Mouse (Mus musculus) intestine, embryonic 14.5 days (tissue): ENCODE measurements at regions not wholly inside any gene's neighbourhood (a gene's known extent, or its start where the extent isn't known, plus 50 kb on each side); places are given as distances from the start of the nearest gene placed in this dataset.

Experiments used
- ATAC-seq: fragments of 200-750 bp; cut with Nextera tagmentation; replicated peaks from 2 replicates; pipeline ENCODE4 v1.8.0; 2017; ENCODE audit warnings: low read depth, moderate number of reproducible peaks, moderate TSS enrichment, moderate library complexity; ENCODE audit not compliant: low FRiP score, low TSS enrichment
- DNase-seq: peaks from one replicate; pipeline ENCODE4 v3.0.0-alpha.2; 2018; ENCODE audit warnings: low spot score
- H3K27ac ChIP-seq: fragments of 300-500 bp; sonication (generic); 2 replicates; pipeline ENCODE4 v1.5.1; 2014; ENCODE audit warnings: low read depth, mild to moderate bottlenecking, control low read depth
- H3K27me3 ChIP-seq: fragments of 300-500 bp; sonication (generic); replicated peaks from 2 replicates; pipeline ENCODE4 v1.6.1; 2014; ENCODE audit warnings: low read length, control low read depth; ENCODE audit not compliant: control insufficient read depth, insufficient read depth
- H3K36me3 ChIP-seq: fragments of 300-500 bp; sonication (generic); 2 replicates; pipeline ENCODE4 v1.6.1; 2014; ENCODE audit warnings: low read length, control low read depth; ENCODE audit not compliant: control insufficient read depth, insufficient read depth
- H3K4me1 ChIP-seq: fragments of 300-500 bp; sonication (generic); replicated peaks from 2 replicates; pipeline ENCODE4 v1.6.1; 2014; ENCODE audit warnings: low read length, control low read depth, mixed read lengths; ENCODE audit not compliant: control insufficient read depth, insufficient read depth
- H3K4me2 ChIP-seq: fragments of 300-500 bp; sonication (generic); 2 replicates; pipeline ENCODE4 v1.6.1; 2014; ENCODE audit warnings: low read length
- H3K4me3 ChIP-seq: fragments of 300-500 bp; sonication (generic); 2 replicates; pipeline ENCODE4 v1.5.1; 2014; ENCODE audit warnings: low read depth, low read length, control low read depth, mixed read lengths
- H3K9ac ChIP-seq: fragments of 300-500 bp; sonication (generic); 2 replicates; pipeline ENCODE4 v1.6.1; 2014; ENCODE audit warnings: mild to moderate bottlenecking, low read length
- H3K9me3 ChIP-seq: fragments of 300-500 bp; sonication (generic); 2 replicates; pipeline ENCODE4 v1.6.1; 2016; ENCODE audit warnings: low read length, control low read depth; ENCODE audit not compliant: control insufficient read depth
- WGBS: fragments of 180-500 bp; shearing (Covaris S2); extraction: QIAGEN DNeasy Blood & Tissue Kit; methylation state at CpG from one replicate; pipeline ENCODE4 v1.1.7; 2014; 5-methylcytosine and 5-hydroxymethylcytosine counted together

DNA sequence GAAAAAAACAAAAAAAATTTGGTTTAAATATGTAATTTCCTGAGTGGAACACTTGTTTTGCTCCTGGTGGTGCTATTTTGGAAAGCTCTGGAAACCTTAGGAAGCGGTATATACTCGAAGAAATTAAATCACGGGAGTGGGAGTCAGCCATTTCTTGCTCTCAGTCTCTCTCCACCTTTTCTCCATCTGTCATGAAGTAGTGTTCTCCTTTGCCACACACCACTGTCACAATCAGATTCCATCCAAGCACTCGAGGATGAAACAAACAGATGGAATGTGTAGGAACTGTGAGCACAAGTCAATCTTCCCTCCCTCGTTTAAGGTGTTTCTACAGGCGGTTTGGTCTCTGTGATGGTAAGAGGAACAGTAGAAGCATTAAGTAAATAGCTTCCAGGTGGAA is 112.7 kb upstream of the Lyplal1 start:
- Histone ChIP-seq H3K9me3 (no peaks in the 10 kb centered on the region), H3K4me1 (no peaks in the 10 kb centered on the region), H3K4me3 (no peak overlapping the region), H3K4me2 (no peak overlapping the region), H3K27me3 (no peaks in the 10 kb centered on the region), H3K27ac (no peak overlapping the region), H3K9ac (no peak overlapping the region), H3K36me3 (no peaks in the 10 kb centered on the region)
- ATAC-seq (no peak), DNase-seq (no peak)
- 74% methylated on average over 6 of the region's 6 CpGs for WGBS

DNA sequence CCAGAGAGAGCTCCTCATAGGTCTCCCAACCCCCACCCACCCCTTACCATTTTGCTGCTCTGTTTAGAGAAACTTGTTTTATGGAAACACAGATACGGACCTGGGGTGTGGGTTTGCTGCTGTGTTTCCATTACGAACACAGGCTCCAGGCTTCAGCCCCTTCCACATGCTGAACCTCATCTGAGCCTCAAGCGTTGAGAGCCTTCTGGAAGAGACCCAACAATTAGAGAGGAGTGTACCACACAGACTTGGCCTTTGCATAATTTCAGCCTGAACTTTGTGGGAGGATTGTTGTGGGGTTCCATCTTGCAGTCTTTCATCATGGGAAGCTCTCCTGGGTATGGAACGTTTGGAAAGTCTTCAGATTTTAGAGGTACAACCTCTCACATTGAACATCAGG is 111.3 kb upstream of the Lyplal1 start:
- Histone ChIP-seq H3K4me3 (no peak overlapping the region), H3K9me3 (no peaks in the 10 kb centered on the region), H3K36me3 (no peaks in the 10 kb centered on the region), H3K4me2 (no peak overlapping the region), H3K9ac (no peak overlapping the region), H3K27me3 (no peaks in the 10 kb centered on the region), H3K4me1 (no peaks in the 10 kb centered on the region; the same call in 1 of the 2 replicates), H3K27ac (no peak overlapping the region)
- no peak for ATAC-seq
- WGBS: 66% methylated on average over 4 of the region's 4 CpGs
- DNase-seq: no peak

DNA sequence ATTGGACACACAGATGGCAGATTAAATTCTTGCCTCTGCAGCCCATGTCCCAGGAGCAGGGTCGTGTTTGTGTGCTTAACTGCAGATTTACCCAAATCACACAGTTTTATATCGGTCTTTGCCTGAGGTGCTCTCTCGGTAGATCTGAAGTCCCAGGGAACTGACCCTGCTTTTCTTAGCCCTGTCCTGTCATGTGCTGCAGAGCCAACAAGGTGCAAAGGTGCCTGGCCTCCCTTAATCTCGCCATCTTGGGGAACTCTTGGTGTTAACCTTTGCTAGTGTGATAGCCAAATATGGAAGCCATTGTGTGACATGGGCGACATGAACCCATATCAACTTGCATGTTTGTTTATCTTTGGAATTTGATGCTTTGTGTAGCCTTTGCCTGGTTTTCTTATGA is 107.1 kb upstream of the Lyplal1 start:
- Histone ChIP-seq H3K36me3 (no peaks in the 10 kb centered on the region), H3K4me2 (no peak overlapping the region), H3K4me3 (no peak overlapping the region), H3K9me3 (no peaks in the 10 kb centered on the region), H3K9ac (no peak overlapping the region), H3K27me3 (no peaks in the 10 kb centered on the region), H3K4me1 (no peaks in the 10 kb centered on the region; the same call in 1 of the 2 replicates), H3K27ac (peak overlapping the region; percentile 38; the same call in 1 of the 2 replicates)
- no peak for DNase-seq
- 44% methylated on average over 5 of the region's 5 CpGs for WGBS
- no peak for ATAC-seq

DNA sequence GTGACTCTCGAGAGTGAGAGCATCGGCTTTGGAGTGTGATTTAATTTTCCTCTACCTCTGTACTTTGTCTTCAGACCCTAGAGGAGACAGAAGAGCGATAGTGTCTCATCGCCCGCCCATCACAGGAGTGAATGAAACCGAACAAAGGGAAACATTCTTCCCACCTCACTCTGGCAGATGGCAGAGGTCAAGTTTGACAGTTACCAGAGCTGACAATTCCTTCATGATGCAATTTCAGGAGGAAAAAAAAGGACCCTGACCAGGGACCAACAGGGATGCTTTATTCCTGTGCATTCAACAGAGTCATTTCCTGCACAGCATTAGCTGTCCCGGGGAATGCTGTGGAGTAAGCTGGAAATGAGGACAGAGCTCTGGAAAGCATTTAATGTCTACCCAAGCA is 106.3 kb upstream of the Lyplal1 start:
- Histone ChIP-seq H3K4me1 (no peaks in the 10 kb centered on the region; the same call in 1 of the 2 replicates), H3K4me2 (no peak overlapping the region), H3K36me3 (no peaks in the 10 kb centered on the region), H3K27me3 (no peaks in the 10 kb centered on the region), H3K9me3 (no peaks in the 10 kb centered on the region), H3K4me3 (no peak overlapping the region), H3K27ac (peak overlapping the region; percentile 38; the same call in 1 of the 2 replicates), H3K9ac (no peak overlapping the region)
- WGBS: 23% methylated on average over 7 of the region's 7 CpGs
- ATAC-seq (peak; percentile 77), DNase-seq (peak; percentile 56)

DNA sequence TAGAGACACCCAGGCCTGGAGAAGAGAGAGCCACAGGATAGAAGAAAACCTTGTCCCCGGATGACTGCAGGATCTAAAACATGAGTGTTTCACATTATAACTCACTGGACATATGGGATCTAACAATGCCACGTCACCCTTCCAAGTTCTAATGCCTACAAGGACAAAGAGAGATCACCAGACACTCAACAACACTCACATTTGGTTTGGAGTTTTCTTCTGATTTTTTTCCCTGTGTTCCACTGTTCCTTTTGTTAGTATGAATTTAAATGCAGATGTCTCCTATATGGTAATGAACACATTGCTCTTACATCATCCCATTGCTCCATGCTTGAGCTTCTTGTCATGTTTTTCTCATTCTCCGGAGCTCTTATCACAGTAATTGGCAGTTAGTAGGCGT is 101.9 kb upstream of the Lyplal1 start:
- H3K9ac ChIP-seq: no peak overlapping the region
- H3K27ac ChIP-seq: no peak overlapping the region
- no peak overlapping the region for H3K4me3 ChIP-seq
- H3K27me3 ChIP-seq: no peaks in the 10 kb centered on the region
- no peak for DNase-seq
- H3K9me3 ChIP-seq: no peaks in the 10 kb centered on the region
- H3K36me3 ChIP-seq: no peaks in the 10 kb centered on the region
- 94% methylated on average over 4 of the region's 4 CpGs for WGBS
- no peak for ATAC-seq
- peaks cover 4% of the 10 kb centered on the region; the same call in 1 of the 2 replicates for H3K4me1 ChIP-seq
- no peak overlapping the region for H3K4me2 ChIP-seq

DNA sequence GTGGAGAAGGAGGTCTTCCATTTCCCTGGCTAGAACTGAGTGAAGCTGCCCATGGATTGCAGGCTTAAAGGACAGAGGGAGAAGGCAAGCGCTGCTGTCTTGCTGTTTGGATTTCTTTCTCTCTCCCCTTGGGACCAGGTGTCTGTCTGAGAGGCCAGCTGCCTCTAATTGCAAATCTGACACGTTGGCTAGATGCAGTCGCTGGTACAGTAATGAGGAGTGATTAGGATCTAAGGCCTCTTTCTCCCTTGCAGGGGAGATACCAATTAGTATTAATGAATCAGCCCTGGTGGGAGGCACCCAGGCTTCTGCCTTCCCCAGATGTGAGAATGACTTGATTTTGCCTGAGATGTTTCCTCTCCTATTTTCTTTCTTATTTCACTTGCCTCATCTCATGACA is 100.1 kb upstream of the Lyplal1 start:
- DNase-seq (no peak), ATAC-seq (no peak)
- no peak overlapping the region for H3K4me2 ChIP-seq
- no peak overlapping the region for H3K9ac ChIP-seq
- 23% methylated on average over 3 of the region's 3 CpGs for WGBS
- no peaks in the 10 kb centered on the region for H3K36me3 ChIP-seq
- peaks cover 4% of the 10 kb centered on the region; the same call in 1 of the 2 replicates for H3K4me1 ChIP-seq
- H3K27ac ChIP-seq: no peak overlapping the region
- H3K27me3 ChIP-seq: no peaks in the 10 kb centered on the region
- no peaks in the 10 kb centered on the region for H3K9me3 ChIP-seq
- H3K4me3 ChIP-seq: no peak overlapping the region

DNA sequence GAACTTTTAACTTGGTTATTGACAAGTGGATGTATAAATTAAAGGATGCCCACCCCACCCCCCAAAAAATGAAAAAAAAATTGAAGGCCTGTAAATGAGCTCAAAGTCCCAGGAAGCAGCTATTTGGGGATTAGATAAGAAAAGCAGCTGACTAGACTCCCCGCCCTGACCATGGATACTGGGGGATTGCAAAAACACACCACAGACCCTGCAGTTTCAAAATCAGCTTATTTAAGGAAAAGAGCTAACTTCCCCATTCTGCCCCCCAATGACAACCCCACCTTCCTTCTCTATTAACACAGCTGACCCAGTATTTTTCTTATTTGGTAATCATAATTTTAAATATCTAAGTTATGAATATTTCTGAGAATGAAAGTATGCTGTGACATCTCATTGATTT is 87.0 kb upstream of the Lyplal1 start:
- no peak overlapping the region for H3K4me3 ChIP-seq
- no peaks in the 10 kb centered on the region for H3K27me3 ChIP-seq
- no peak overlapping the region for H3K27ac ChIP-seq
- no peak for DNase-seq
- no peak overlapping the region for H3K4me2 ChIP-seq
- H3K9ac ChIP-seq: no peak overlapping the region
- H3K4me1 ChIP-seq: no peaks in the 10 kb centered on the region
- 93% methylated on average over 1 of the region's 1 CpGs for whole genome bisulfite sequencing
- ATAC-seq: no peak
- no peaks in the 10 kb centered on the region for H3K36me3 ChIP-seq
- no peaks in the 10 kb centered on the region for H3K9me3 ChIP-seq

DNA sequence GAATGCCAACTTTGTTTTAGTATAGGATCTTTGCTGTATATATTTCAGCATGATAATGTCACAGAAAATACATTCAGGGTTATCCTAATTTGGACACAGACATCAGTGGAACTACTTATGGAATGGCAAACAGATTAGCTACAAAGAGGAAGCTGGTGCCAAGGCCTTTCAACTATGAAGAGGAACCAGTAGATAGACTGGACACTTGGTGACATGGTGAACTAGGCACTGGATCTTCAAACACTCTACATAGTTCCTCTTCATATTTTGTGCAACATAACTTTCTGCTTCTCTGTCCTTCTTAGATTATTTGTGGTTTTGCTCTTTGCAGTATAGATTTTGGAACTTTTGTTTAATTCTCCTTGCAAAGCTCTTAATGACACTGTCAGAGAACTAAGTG is 85.4 kb upstream of the Lyplal1 start:
- no peak overlapping the region for H3K9ac ChIP-seq
- H3K36me3 ChIP-seq: no peaks in the 10 kb centered on the region
- no peak for ATAC-seq
- H3K4me2 ChIP-seq: no peak overlapping the region
- no peaks in the 10 kb centered on the region for H3K9me3 ChIP-seq
- no peaks in the 10 kb centered on the region for H3K4me1 ChIP-seq
- H3K4me3 ChIP-seq: no peak overlapping the region
- H3K27me3 ChIP-seq: no peaks in the 10 kb centered on the region
- H3K27ac ChIP-seq: no peak overlapping the region
- DNase-seq: no peak

DNA sequence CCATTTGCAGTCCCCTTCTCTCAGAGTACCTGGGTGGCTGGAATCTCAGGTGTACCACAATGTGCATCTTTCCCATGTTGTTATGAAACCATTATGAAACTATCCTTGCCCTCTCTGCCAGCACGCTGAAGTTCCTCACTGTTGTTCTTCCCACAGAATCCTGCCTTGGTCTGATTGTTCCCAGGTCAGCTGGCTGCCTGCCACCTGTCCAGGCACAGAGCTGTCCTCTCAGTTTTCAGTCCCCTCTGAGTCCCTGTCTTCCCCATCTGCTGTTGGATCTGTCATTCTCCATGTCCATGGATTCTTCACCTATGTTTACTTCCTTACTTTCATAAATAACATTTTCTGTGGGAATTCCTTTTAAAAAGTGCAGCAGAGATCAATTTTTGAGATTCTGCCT is 81.3 kb upstream of the Lyplal1 start:
- no peak for ATAC-seq
- 77% methylated on average over 1 of the region's 1 CpGs for WGBS

More for the DNA sequence above, 81.3 kb upstream of the Lyplal1 start:
- H3K4me2 ChIP-seq: no peak overlapping the region
- no peak for DNase-seq
- no peaks in the 10 kb centered on the region for H3K9me3 ChIP-seq
- H3K36me3 ChIP-seq: no peaks in the 10 kb centered on the region
- H3K27ac ChIP-seq: no peak overlapping the region
- H3K4me3 ChIP-seq: no peak overlapping the region
- no peaks in the 10 kb centered on the region for H3K4me1 ChIP-seq
- H3K9ac ChIP-seq: no peak overlapping the region
- no peaks in the 10 kb centered on the region for H3K27me3 ChIP-seq
